Mouse (Mus musculus) cerebellum, adult 9-10 months (tissue): ENCODE data around the gene Mtx1.

Source experiments
- DNase-seq: peaks from one replicate; pipeline ENCODE4 v3.0.0; 2022

The Mtx1 gene

GRCm38 (mm10) chr3:89226900-89227299 lies at the start of gene Mtx1:
Mtx1 (minus strand) TSS chr3:89227088.
- DNase-seq, result no peak

GRCm38 (mm10) chr3:89276061-89276460 lies 49.2 kb upstream of the Mtx1 start:
- no peak for DNase-seq

- peak; percentile 58 for DNase-seq
These were observed 44.9 kb upstream of the Mtx1 start for GRCm38 (mm10) chr3:89271760-89272159.

GRCm38 (mm10) chr3:89270891-89271290 lies 44.0 kb upstream of the Mtx1 start:
- DNase-seq, result peak; percentile 71

DNA sequence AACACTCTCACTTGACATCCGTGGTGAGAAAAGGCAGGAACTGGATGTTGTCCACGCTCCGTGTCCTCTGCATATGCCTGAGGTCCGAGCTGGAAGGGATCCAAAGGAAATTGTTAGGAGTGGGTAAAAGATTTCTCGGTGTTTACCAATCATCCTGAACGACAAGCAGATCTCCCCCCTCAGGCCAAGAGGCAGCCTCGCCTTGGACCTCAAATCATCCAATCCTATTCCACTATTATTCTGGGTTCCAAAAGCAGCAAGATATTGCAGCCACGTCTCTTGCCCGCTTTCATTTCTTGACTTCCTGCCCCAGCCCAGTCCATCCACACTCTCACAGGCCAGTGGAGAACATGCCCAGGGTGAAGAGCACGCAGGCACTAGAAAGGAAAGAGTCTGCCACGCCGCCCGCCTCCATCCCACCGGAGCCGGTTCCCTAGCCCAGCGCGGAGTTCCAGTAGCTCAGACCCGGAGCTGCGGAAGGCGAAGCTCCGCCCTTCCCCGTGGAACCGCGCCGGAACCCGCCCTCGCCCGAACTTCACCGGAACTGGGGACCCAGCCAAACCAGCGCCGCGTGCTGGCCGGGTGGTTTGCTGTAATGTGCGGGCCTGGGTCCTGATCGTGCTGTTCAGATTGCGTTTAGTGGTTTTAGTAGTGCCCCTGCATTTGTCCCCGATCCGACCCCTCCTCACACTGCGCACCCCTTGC lies 43.3 kb upstream of the Mtx1 start, which contains the start of gene Slc50a1:
Slc50a1 (minus strand) TSS at position 520 of the 705 bp plus-strand sequence.
- peak; percentile 80 for DNase-seq

GRCm38 (mm10) chr3:89268916-89269315 lies 42.0 kb upstream of the Mtx1 start:
- DNase-seq, result no peak

DNA sequence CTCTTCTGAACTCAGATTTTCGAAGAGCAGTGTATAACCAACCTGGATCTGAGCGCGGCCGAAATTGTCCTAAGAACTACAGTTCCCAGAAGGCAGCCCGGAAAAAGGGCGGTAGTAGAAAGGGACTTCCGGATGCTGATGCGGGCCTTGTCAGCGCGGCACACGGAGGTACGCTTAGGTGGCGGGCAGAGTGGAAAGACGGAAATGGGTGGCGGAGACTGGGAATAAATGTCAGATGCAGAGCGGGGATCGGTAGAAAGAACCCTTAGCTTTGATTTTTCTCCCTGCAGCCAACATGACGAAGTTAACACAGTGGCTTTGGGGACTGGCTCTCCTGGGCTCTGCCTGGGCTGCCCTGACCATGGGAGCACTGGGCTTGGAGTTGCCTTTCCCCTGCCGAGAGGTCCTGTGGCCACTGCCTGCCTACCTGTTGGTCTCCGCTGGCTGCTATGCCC lies 39.6 kb upstream of the Mtx1 start:
- DNase-seq, result peak; percentile 84

GRCm38 (mm10) chr3:89262417-89262816 lies 35.5 kb upstream of the Mtx1 start:
- DNase-seq, result peak; percentile 3

DNA sequence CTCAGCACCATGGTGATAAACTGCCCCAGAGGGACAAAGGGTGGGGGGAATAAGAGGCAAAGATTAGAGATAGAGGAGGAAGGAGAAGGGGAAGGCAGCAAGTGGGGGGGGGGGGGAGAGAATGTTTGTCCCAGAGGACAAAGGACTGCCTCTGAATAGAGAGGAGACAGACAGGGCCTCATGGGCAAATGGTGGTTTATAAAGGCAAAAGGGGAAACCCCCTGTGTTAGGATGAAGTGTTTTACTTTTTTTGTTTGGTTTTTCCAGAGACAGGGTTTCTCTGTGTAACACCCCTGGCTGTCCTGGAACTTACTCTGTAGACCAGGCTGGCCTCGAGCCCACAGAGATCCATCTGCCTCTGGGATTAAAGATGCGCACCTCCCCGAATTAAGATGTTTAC lies 33.3 kb upstream of the Mtx1 start:
- DNase-seq, result no peak

GRCm38 (mm10) chr3:89259076-89259475 lies 32.2 kb upstream of the Mtx1 start, which contains the start of gene Dpm3:
Dpm3 (plus strand) TSS chr3:89259358.
- no peak for DNase-seq

GRCm38 (mm10) chr3:89256177-89256576 lies 29.3 kb upstream of the Mtx1 start:
- no peak for DNase-seq

- no peak for DNase-seq
These were observed 28.1 kb upstream of the Mtx1 start for GRCm38 (mm10) chr3:89254994-89255393.

- peak; percentile 18 for DNase-seq
These were observed 24.5 kb upstream of the Mtx1 start for GRCm38 (mm10) chr3:89251365-89251895.

DNA sequence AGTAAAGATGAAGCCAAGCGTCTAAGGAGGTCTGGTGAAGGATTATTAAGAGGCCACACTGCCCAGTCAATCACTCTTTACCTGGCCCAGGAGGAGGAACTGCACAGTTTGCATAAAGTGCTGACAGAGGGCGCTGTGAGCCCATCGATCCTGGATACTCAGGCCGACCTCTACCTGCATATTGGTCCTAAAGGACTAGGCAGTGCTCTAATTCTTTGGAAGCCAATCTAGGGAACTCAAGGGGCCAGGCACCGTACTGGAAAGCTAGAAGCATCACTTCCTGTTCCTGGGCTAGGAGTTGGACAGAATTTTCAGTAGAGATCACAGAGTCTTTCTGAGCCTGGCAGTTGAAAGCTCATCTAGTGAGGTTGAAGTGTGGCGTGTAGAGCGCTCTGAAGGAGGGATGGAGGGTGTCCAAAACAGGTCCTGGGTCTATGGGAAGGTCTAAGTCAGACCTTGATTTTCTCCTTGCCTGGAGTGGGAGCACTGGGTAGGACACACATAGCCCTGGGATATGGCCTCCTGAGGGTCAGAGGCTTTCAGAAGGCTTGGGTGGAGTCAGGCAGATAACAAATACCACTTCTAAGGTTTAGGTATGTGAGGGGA lies 23.6 kb upstream of the Mtx1 start:
- DNase-seq, result peak; percentile 29

DNA sequence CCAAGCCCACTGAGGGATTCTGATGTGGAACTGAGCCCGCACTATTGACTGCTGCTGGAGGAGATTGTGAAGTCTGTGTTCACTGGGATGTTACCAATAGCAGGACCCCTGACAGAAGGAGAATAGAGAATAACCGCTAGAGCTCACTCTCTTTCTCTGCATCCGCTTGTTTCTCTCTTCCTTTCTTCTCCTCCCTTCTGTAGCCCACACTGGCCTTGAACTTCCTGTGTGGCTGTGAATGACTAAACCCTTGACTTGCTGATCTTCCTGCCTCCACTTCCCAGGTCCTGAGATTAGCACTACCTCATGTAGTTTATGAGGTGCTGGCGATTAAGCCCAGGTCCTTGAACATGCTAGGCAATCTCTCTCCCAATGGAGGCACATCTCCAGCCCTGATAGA lies 20.6 kb upstream of the Mtx1 start:
- peak; percentile 36 for DNase-seq

DNA sequence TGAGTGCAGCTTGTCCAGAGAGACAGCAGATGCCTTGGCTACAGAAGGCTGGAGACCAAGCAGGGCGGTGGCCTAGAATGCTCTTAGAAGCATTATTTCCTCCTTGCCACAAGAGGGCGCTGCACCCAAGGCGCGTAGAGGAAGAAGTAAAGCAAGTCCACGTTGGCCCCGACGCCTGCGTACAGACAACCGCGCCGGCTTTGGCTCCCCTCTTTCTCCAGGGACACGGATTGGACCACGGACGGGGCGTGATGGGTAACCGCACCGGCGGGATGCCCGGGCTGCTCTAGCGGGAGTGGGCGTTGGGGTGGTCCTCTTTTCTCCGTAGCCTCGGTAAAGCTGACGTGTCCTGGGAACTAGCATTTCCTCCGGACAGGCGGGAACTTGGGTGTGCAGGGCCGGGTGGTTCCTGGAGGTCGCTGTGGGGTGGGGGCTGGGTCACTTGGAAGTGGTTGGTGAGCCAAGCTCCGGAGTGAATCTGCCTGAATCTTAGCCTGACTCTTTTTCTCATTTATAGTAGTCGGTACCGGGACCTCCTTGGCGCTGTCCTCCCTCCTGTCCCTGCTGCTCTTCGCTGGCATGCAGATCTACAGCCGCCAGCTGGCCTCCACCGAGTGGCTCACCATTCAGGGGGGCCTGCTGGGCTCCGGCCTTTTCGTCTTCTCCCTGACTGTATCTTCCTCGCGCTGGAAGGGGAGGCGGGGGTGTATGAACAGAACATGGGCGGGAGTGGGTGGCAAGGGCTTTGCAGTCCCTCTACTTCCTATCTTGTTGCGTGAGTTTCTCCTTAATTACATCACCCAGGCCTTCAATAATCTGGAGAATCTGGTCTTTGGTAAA lies 19.6 kb upstream of the Mtx1 start, which contains the start of gene Trim46:
Trim46 (minus strand) TSS at position 49 of the 840 bp plus-strand sequence.
- peak; percentile 63 for DNase-seq

DNA sequence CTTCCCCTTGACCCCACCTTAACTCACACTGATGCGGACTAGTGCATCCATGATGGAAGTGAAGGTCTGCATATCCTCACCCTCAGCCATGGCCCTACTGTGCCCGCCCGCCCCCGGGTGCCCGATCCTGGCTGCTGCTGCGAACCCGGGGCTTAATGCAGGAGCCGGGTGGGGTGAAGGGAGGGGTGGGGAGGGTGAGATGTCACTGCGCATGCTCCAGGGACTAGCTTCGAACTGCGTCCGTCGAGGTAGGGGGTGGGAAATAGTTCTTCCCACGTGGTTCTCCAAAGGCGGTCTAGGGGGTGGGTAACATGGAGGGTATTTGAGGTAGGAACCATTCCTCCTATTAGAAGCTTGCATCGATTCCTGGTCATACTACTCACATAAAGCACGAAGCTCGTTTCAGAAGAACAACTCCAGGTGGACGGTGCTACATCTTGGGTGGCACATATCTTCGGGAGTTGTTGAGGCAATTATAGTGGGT lies 18.8 kb upstream of the Mtx1 start, which contains the start of gene Krtcap2:
Krtcap2 (plus strand) TSS at position 279 of the 484 bp plus-strand sequence.
- no peak for DNase-seq

- DNase-seq, result peak; percentile 66
These were observed 18.2 kb upstream of the Mtx1 start for GRCm38 (mm10) chr3:89244982-89245687.

GRCm38 (mm10) chr3:89244158-89244981 lies 17.5 kb upstream of the Mtx1 start:
- DNase-seq, result peak; percentile 69

- peak; percentile 59 for DNase-seq
These were observed 16.7 kb upstream of the Mtx1 start for GRCm38 (mm10) chr3:89243609-89244008.

DNA sequence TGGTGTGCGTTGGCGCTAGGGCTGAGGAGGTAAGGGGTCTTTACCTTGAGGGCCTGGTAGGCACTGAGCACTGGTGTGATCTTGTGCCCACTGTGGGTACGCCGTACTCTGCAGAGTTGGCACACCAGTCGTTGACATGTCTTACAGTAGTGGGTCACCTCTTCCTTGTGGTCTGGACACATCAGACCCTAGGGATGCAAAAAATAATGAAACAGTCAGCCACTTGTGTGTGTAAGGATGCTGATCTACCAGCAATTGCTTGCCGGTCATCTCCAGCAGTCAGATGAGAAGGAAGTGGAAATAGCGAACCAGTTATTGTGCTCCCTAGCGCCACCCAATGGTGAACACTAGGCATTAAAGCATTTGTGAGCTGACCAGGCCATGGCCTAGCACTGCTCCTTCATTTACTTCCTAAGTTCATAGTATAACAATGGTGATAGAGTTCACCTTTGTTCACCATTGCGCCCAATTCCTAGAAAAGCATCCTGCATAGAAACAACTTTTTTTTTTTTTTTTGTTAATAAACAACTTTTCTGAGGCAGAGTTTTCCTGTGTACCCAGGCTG lies 15.5 kb upstream of the Mtx1 start:
- no peak for DNase-seq
